Mouse (Mus musculus) lung, embryonic 16.5 days (tissue): ENCODE measurements around the gene Hlx. TPM values are rescaled to one million over a fixed set of nuclear protein-coding genes. Genes with fewer than 3 reads are reported as not detected.

Experiments
- polyA plus RNA-seq: library from polyadenylated mRNA; unstranded; fragments of >200 nt; fragmentation: Nextera tagmentation; extraction: Ambion mirVana; gene quantifications from 2 replicates; pipeline ENCODE4 v1.2.1, GENCODE M21; 2015

Gene Hlx
- polyA plus RNA-seq, 1 experiment from 2014 or later, result 28.8 TPM

Other genes starting within 250 kb of the Hlx start
- 0.15 and 0.79 TPM in 2 replicates for gene Marc1, start 78.7 kb upstream of the Hlx start, polyA plus RNA-seq
- gene Marc2, start 113.8 kb upstream of the Hlx start, polyA plus RNA-seq, result 154 and 166 TPM in 2 replicates
- 2.6 and 3.0 TPM in 2 replicates for gene C130074G19Rik, start 150.6 kb upstream of the Hlx start, polyA plus RNA-seq